Mouse (Mus musculus): Measurements from ENCODE around the gene Gm20812. TPM values are rescaled to one million over a fixed set of nuclear protein-coding genes. Genes with fewer than 3 reads are reported as not detected.

The Gm20812 gene
- polyA plus RNA-seq (2014; fragmentation: Illumina TruSeq; extraction: RNeasy Lipid Tissue Mini Kit (QIAGEN cat#74804); ENCODE audit: low read depth, low replicate concordance) = not detected

GRCm38 (mm10) chrY:12381681-12382080, at the start of gene Gm20812:
Gm20812 (plus strand) TSS chrY:12381981.

Other genes with a start within 250 kb of the Gm20812 start
- gene Gm29554, start 108.0 kb upstream of the Gm20812 start, polyA plus RNA-seq (2014; fragmentation: Illumina TruSeq; extraction: RNeasy Lipid Tissue Mini Kit (QIAGEN cat#74804); ENCODE audit: low read depth, low replicate concordance) = 9.6 TPM